Mouse (Mus musculus): ENCODE results near the gene Cldn17. TPM values are rescaled to one million over a fixed set of nuclear protein-coding genes. Genes with fewer than 3 reads are reported as not detected.

Gene Cldn17
- not detected in 2 replicates for polyA plus RNA-seq (2015; fragmentation: Nextera tagmentation; extraction: Ambion mirVana)

DNA sequence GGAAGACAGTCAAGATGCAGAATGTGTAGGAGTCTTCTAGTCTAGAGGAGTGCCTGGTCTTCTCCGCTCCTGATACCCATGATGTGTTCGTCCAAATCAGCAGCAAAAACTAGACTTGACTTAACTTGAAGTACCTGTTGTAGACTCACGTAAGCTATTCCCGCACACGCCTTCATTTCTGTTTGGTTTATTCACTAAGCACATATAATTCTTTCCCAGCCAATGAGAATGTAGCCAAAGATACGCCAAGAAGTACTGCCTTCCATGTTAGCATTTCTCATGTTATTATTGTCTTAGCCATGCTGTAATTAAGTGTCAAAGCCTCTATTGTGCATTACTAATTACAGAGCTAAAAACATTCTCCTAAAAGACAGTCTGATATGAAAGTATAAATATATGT lies at the start of gene Cldn17:
Cldn17 (minus strand) TSS at position 101 of the 400 bp plus-strand sequence.
- WGBS = 93% methylated on average over 6 of the region's 6 CpGs
- ATAC-seq (ENCODE audit: low FRiP score) = no peak
- H3K9me3 ChIP-seq (replicated peaks) = no peaks in the 10 kb centered on the region

DNA sequence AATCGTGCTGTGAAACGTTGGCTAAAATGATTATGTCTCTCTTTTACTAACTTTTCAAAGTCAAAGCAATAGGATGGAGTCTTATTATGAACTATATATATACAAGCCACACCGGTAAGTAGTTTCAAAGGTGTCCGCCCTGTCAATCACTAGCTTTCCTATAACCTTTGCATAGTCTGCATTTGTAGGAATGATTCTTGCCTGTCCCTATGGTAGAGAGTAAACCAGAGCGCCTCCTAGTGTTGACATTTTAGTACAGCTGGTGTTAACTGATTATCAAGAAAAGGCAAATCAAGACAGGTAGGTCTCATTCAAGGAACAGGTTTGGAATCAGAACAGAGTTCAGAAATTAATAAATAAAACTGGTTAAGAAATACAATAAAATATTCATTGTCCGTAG lies 35.7 kb upstream of the Cldn17 start:
- ATAC-seq (ENCODE audit: low FRiP score) = no peak
- no peak overlapping the region for H3K4me3 ChIP-seq (replicated peaks)
- H3K27me3 ChIP-seq (replicated peaks) = no peaks in the 10 kb centered on the region
- no peak overlapping the region for H3K27ac ChIP-seq (replicated peaks)
- H3K9ac ChIP-seq (replicated peaks) = no peak overlapping the region
- H3K36me3 ChIP-seq = no peaks in the 10 kb centered on the region
- WGBS = 59% methylated on average over 6 of the region's 6 CpGs
- no peaks in the 10 kb centered on the region for H3K9me3 ChIP-seq (replicated peaks)
- no peaks in the 10 kb centered on the region for H3K4me1 ChIP-seq
- H3K4me2 ChIP-seq = no peak overlapping the region

More for the DNA sequence above, at the start of gene Cldn17:
- Histone ChIP-seq H3K4me3 (replicated peaks) (no peak within 1 kb of the TSS), H3K4me1 (no peaks in the 10 kb centered on the region), H3K4me2 (no peak within 1 kb of the TSS), H3K9ac (replicated peaks) (no peak within 1 kb of the TSS), H3K27me3 (replicated peaks) (no peaks in the 10 kb centered on the region), H3K27ac (replicated peaks) (no peak within 1 kb of the TSS), H3K36me3 (no peaks in the 10 kb centered on the region)

DNA sequence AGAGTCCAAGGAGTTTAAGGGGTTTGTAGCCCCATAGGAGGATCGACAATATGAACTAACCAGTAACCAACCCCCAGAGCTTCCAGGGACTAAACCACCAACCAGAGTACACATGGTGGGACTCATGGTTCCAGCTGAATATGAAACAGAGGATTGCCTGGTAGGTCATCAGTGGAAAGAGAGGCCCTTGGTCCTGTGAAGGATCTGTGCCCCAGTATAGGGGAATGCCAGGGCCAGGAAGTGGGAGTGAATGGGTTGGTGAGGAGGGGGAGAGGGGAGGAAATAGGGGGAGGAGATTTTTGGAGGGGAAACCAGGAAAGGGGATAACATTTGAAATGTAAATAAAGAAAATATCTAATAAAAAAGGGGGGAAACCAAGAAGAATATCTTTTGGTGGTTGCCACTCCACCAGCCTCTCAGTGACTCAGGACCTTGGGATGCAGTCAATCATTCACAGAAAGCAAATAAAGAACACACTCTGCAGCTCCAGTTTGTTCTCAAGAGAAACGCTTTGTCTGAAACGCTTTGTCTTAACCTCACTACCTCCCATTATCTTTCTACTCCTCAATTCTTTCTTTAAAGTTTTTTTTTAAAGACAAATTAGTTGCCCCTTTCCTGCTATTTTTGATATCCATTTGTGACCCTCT lies 33.2 kb upstream of the Cldn17 start:
- Histone ChIP-seq H3K9ac (replicated peaks) (no peak overlapping the region), H3K4me3 (replicated peaks) (no peak overlapping the region), H3K36me3 (no peaks in the 10 kb centered on the region), H3K9me3 (replicated peaks) (no peaks in the 10 kb centered on the region), H3K27ac (replicated peaks) (no peak overlapping the region), H3K4me1 (no peaks in the 10 kb centered on the region), H3K27me3 (replicated peaks) (no peaks in the 10 kb centered on the region), H3K4me2 (no peak overlapping the region)
- ATAC-seq (ENCODE audit: low FRiP score) = no peak
- WGBS = 64% methylated on average over 3 of the region's 3 CpGs

DNA sequence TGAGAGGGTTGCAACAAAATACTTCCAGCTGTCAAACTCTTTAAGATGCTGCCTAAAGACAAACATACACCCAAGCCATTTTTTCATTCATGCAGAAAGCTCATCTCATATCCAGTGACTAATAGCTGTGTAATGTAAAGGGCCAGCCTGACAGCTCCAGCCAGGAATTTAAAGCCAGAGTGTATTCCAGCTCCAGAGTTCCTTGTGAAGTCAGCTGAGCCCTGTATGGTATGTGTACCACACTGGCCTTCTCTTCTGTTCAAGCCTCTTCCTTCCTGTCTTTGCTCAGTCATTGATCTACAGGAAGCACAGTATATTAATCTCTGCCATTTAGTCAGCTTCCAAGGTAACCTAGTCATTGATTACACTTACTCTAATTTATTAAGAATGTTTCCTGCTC lies 4.6 kb upstream of the Cldn17 start:
- ATAC-seq (ENCODE audit: low FRiP score) = no peak
- Histone ChIP-seq H3K4me2 (no peak overlapping the region), H3K4me1 (no peaks in the 10 kb centered on the region), H3K27ac (replicated peaks) (no peak overlapping the region), H3K9ac (replicated peaks) (no peak overlapping the region), H3K9me3 (replicated peaks) (no peaks in the 10 kb centered on the region), H3K4me3 (replicated peaks) (no peak overlapping the region), H3K27me3 (replicated peaks) (no peaks in the 10 kb centered on the region), H3K36me3 (no peaks in the 10 kb centered on the region)

DNA sequence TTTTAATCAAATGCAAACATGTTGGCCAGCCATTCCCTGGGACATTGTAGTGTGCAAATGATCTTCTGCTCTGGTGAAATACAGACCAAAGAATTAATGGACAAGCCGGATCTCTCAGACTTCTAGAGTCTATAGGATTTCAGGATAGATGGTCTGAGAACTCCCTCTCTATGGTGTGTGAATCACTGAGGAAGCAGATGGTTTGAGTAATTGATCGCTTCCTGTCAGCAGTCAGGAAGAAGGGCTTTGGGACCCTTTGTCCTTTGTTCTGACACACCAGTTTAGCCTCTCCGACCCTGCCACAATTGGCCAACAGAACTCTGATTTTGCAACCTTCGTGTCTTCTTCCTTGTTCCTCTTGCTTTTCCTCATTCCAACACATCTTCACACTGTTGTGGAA lies 1.4 kb upstream of the Cldn17 start:
- H3K27ac ChIP-seq (replicated peaks) = no peak overlapping the region
- 82% methylated on average over 4 of the region's 4 CpGs for WGBS
- H3K36me3 ChIP-seq = no peaks in the 10 kb centered on the region
- H3K4me2 ChIP-seq = no peak overlapping the region
- H3K9ac ChIP-seq (replicated peaks) = no peak overlapping the region
- no peak for ATAC-seq (ENCODE audit: low FRiP score)
- H3K9me3 ChIP-seq (replicated peaks) = no peaks in the 10 kb centered on the region
- H3K27me3 ChIP-seq (replicated peaks) = no peaks in the 10 kb centered on the region
- no peaks in the 10 kb centered on the region for H3K4me1 ChIP-seq
- no peak overlapping the region for H3K4me3 ChIP-seq (replicated peaks)

DNA sequence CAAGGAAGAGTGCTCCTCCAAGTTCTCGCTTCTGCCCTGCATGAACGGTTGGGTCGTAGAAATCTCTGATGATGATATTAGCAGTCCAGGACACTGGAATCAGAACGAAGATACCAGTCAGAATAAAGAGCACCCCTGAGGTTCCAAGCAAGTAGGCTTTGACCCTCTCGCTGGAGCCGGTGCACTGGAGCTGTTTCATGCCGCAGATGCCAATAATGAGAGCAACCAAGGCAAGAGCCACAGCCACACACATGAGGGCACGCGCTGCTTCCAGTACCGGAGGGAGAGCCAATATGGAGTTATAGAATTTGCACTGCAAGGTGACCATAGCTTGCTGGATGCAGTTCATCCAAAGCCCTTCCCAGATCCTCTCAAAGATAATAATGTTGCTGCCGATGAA lies 440 bp downstream of the Cldn17 start:
- no peaks in the 10 kb centered on the region for H3K27me3 ChIP-seq (replicated peaks)
- ATAC-seq (ENCODE audit: low FRiP score) = no peak
- H3K36me3 ChIP-seq = no peaks in the 10 kb centered on the region
- H3K4me3 ChIP-seq (replicated peaks) = no peak overlapping the region
- no peak overlapping the region for H3K9ac ChIP-seq (replicated peaks)
- no peak overlapping the region for H3K4me2 ChIP-seq
- no peaks in the 10 kb centered on the region for H3K4me1 ChIP-seq
- no peak overlapping the region for H3K27ac ChIP-seq (replicated peaks)
- no peaks in the 10 kb centered on the region for H3K9me3 ChIP-seq (replicated peaks)
- WGBS = 93% methylated on average over 11 of the region's 11 CpGs

DNA sequence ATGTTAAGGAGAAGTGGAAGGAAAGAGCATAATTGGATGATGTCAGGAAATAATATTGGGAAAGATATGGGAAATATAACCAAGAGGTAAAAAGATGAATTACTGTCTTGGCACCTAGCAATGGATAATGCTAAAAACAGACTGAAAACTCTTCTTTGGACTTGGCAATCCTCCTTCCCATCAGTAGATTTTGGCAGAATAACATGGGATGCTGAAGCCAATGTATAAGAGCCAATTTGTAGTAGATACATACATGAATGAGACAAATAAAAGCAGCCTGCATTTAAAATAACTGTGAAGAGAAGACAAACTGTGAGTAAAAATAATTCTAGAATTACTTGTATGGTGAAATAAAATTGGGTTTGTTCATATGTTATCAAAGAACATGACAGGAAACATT lies 18.7 kb downstream of the Cldn17 start:
- H3K36me3 ChIP-seq = no peaks in the 10 kb centered on the region
- no peaks in the 10 kb centered on the region for H3K9me3 ChIP-seq (replicated peaks)
- H3K9ac ChIP-seq (replicated peaks) = no peak overlapping the region
- H3K27ac ChIP-seq (replicated peaks) = no peak overlapping the region
- no peak overlapping the region for H3K4me2 ChIP-seq
- ATAC-seq (ENCODE audit: low FRiP score) = no peak
- no peaks in the 10 kb centered on the region for H3K4me1 ChIP-seq
- no peak overlapping the region for H3K4me3 ChIP-seq (replicated peaks)
- no peaks in the 10 kb centered on the region for H3K27me3 ChIP-seq (replicated peaks)

DNA sequence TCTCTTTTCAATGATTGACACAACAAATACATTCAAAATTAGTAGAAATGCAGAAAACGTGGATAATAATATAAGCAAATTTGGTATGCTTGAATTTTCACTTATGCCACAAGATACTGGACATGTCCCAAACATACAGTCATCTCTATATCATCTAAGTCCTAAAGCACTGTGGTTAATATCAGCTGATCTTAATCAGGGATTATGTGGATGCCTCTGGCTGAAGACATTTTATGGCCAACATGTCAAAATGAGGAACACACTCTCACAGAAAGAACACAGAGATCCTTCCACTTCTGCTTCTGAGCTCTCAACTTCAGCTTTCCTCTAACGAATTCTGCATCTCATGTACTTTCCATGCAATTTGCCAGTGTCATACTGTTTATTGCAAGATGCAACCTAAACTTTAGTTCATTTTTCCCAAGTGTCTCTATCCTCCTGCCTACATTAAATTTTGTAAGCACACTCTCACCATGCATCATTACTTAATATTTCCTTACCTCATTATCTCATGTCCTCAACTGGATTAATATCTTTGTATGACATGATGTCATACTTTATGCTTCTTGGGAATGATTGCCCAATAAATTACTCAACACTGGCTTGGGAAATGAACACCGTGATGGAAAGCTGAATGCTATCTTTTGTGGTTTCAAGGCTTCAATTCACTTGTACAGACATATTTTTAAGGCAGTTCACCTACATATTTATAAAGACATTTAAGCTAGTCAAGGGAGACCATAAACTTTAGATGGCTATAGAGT lies 26.6 kb downstream of the Cldn17 start:
- H3K36me3 ChIP-seq = no peaks in the 10 kb centered on the region
- H3K4me1 ChIP-seq = no peaks in the 10 kb centered on the region
- H3K4me2 ChIP-seq = no peak overlapping the region
- no peak for ATAC-seq (ENCODE audit: low FRiP score)
- H3K27me3 ChIP-seq (replicated peaks) = no peaks in the 10 kb centered on the region
- 83% methylated on average over 3 of the region's 3 CpGs for WGBS
- no peak overlapping the region for H3K9ac ChIP-seq (replicated peaks)
- H3K27ac ChIP-seq (replicated peaks) = no peak overlapping the region
- no peaks in the 10 kb centered on the region for H3K9me3 ChIP-seq (replicated peaks)
- no peak overlapping the region for H3K4me3 ChIP-seq (replicated peaks)

DNA sequence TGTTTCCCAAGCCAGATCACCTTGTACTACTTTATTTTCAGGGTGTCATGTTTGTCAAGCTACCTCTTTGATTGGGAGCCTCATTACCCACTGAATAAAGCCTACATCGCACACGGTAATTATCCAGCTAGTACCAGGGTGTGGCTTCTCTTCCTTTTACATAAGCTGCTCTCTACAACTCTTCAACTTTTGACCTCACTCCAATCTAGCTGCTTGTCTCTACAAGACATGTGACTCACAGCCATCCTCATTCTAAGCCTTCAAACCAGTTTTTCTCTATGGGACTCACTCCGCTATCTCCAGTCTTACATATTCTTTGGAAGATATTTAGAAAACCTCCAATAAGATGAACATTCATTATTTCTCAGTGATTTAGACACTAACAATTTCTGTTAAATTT lies 43.5 kb downstream of the Cldn17 start:
- 87% methylated on average over 3 of the region's 3 CpGs for WGBS
- H3K27ac ChIP-seq (replicated peaks) = no peak overlapping the region

More for the DNA sequence above, 43.5 kb downstream of the Cldn17 start:
- Histone ChIP-seq H3K9ac (replicated peaks) (no peak overlapping the region), H3K4me2 (no peak overlapping the region), H3K4me3 (replicated peaks) (no peak overlapping the region), H3K27me3 (replicated peaks) (no peaks in the 10 kb centered on the region), H3K4me1 (no peaks in the 10 kb centered on the region), H3K36me3 (no peaks in the 10 kb centered on the region), H3K9me3 (replicated peaks) (no peaks in the 10 kb centered on the region)
- no peak for ATAC-seq (ENCODE audit: low FRiP score)

Other genes with a start within 250 kb of the Cldn17 start
- 35.4 and 45.0 TPM in 2 replicates for gene Grik1, start 216.7 kb downstream of the Cldn17 start, polyA plus RNA-seq (2015; fragmentation: Nextera tagmentation; extraction: Ambion mirVana)
- gene Cldn8, start 56.2 kb upstream of the Cldn17 start, polyA plus RNA-seq (2015; fragmentation: Nextera tagmentation; extraction: Ambion mirVana) = 10.3 TPM in 1 of 2 replicates, not detected in the other
- gene Krtap24-1, start 105.3 kb upstream of the Cldn17 start, polyA plus RNA-seq (2015; fragmentation: Nextera tagmentation; extraction: Ambion mirVana) = not detected in 2 replicates
- not detected in 2 replicates for gene 2310079G19Rik, start 120.7 kb upstream of the Cldn17 start, polyA plus RNA-seq (2015; fragmentation: Nextera tagmentation; extraction: Ambion mirVana)
- 0.15 TPM in 1 of 2 replicates, not detected in the other for gene Krtap26-1, start 140.8 kb upstream of the Cldn17 start, polyA plus RNA-seq (2015; fragmentation: Nextera tagmentation; extraction: Ambion mirVana)
- not detected in 2 replicates for gene Krtap27-1, start 164.7 kb upstream of the Cldn17 start, polyA plus RNA-seq (2015; fragmentation: Nextera tagmentation; extraction: Ambion mirVana)
- not detected in 2 replicates for gene 2310061N02Rik, start 201.0 kb upstream of the Cldn17 start, polyA plus RNA-seq (2015; fragmentation: Nextera tagmentation; extraction: Ambion mirVana)
- not detected in 2 replicates for gene Krtap13-1, start 221.9 kb upstream of the Cldn17 start, polyA plus RNA-seq (2015; fragmentation: Nextera tagmentation; extraction: Ambion mirVana)
- not detected in 2 replicates for gene Krtap13, start 244.7 kb upstream of the Cldn17 start, polyA plus RNA-seq (2015; fragmentation: Nextera tagmentation; extraction: Ambion mirVana)